ENCODE assay signal across 14 mouse cellular contexts in the genomic region with DNA sequence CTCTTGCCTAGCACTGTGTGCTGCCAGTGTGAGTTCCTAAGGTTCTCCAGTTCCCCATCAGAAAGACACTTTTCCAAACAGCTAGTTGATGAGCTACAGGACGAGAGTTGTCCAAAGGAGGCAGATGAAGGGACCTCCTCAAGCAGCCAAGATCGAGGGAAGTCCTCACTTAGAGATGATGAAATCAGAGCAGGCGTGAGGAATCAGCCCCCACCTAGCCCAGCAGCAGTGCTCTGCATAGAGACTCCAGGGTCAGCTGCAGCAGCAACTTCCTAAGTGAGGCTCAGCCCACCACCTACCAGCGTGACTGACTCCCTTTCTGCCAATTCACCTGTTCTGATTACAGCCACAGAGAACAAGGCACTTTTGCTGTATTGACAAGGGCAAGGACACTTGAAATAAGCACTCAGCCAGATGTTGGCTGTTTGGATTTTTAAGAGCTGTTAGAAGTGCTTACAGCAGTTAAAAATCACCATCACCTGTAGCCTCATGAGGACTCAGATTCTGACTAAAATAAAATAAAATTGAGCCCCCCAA.
DNase-seq lines count a peak whose midpoint lies in the region; ATAC-seq and TF ChIP-seq lines count a peak whose summit lies in the region.
"Had no signal": no experiment of that assay in that cellular context is flagged by ENCODE, and none has a peak within 500 bp of the region (broad histone marks: within the 10 kb centered on the region; RNA-seq: fewer than 3 reads in every experiment).

No protein-coding gene starts in this region.

- peaks cover 6% of the 10 kb centered on the region; the same call in 1 of the 2 replicates for H3K36me3 ChIP-seq in neural tube, embryonic 12.5 days
- no peaks in the 10 kb centered on the region for H3K36me3 ChIP-seq in forebrain, postnatal 0 days (ENCODE audit: insufficient read depth)
- no peaks in the 10 kb centered on the region for H3K36me3 ChIP-seq in lung, embryonic 15.5 days
- peaks cover 3% of the 10 kb centered on the region for H3K36me3 ChIP-seq in midbrain, postnatal 0 days (ENCODE audit: insufficient read depth, low read length)
- H3K36me3 ChIP-seq in liver, embryonic 12.5 days = no peaks in the 10 kb centered on the region
- H3K36me3 ChIP-seq: embryonic facial prominence, embryonic 12.5 days; limb, embryonic 15.5 days had no signal

- H3K9ac ChIP-seq in neural tube, embryonic 12.5 days = no peak overlapping the region
- H3K9ac ChIP-seq in forebrain, postnatal 0 days = peak overlapping the region; percentile 28; the same call in 1 of the 2 replicates
- no peak overlapping the region for H3K9ac ChIP-seq in lung, embryonic 15.5 days
- H3K9ac ChIP-seq in midbrain, postnatal 0 days (replicated peaks; ENCODE audit: low read length, poor library complexity, severe bottlenecking) = peak overlapping the region; percentile 48; the same call in 1 of the 2 replicates
- no peak overlapping the region for H3K9ac ChIP-seq in liver, embryonic 12.5 days
- H3K9ac ChIP-seq: embryonic facial prominence, embryonic 12.5 days; limb, embryonic 15.5 days had no signal

- peak overlapping the region; percentile 96 for H3K4me2 ChIP-seq in neural tube, embryonic 12.5 days (replicated peaks)
- peak overlapping the region; percentile 68 for H3K4me2 ChIP-seq in forebrain, postnatal 0 days (ENCODE audit: low read depth)
- H3K4me2 ChIP-seq in lung, embryonic 15.5 days = peak overlapping the region; percentile 35
- H3K4me2 ChIP-seq in midbrain, postnatal 0 days (ENCODE audit: low read depth, low read length, poor library complexity, severe bottlenecking) = peak overlapping the region; percentile 85
- H3K4me2 ChIP-seq in liver, embryonic 12.5 days = no peak overlapping the region

- no peak for ATAC-seq in neural tube, embryonic 12.5 days (ENCODE audit: low FRiP score, low read depth)
- no peak for ATAC-seq in forebrain, postnatal 0 days
- peak; percentile 47; the same call in 1 of the 2 replicates for ATAC-seq in lung, embryonic 15.5 days (ENCODE audit: borderline replicate concordance, extremely low read depth, low FRiP score, low TSS enrichment)
- 0 out of 2 replicates have a peak, but pooled peaks have one; percentile 17 for ATAC-seq in midbrain, postnatal 0 days (ENCODE audit: low FRiP score)
- ATAC-seq in liver, embryonic 12.5 days = no peak

- peaks cover 5% of the 10 kb centered on the region for H3K4me1 ChIP-seq in neural tube, embryonic 12.5 days
- peaks cover 5% of the 10 kb centered on the region; the same call in 1 of the 2 replicates for H3K4me1 ChIP-seq in forebrain, postnatal 0 days (ENCODE audit: insufficient read depth)
- H3K4me1 ChIP-seq in lung, embryonic 15.5 days = peaks cover 25% of the 10 kb centered on the region
- H3K4me1 ChIP-seq in midbrain, postnatal 0 days (ENCODE audit: insufficient read depth, low read length) = peaks cover 5% of the 10 kb centered on the region; the same call in 1 of the 2 replicates
- no peaks in the 10 kb centered on the region for H3K4me1 ChIP-seq in liver, embryonic 12.5 days

- no peak for DNase-seq in neural tube, embryonic 10.5 days (ENCODE audit: extremely low spot score, low spot score)
- peak; percentile 6 for DNase-seq in forebrain, postnatal 0 days
- peak; percentile 5 for DNase-seq in midbrain, postnatal 0 days (ENCODE audit: low spot score)
- no peak for DNase-seq in frontal cortex, postnatal 14 days (ENCODE audit: low spot score in 2 of 2)
- DNase-seq: adrenal gland, postnatal 36 days; cerebellum, adult 18-20 months; heart, adult 2 months; kidney, adult 8-10 months; thymus, adult 18-20 months had no signal

- H3K9me3 ChIP-seq in neural tube, embryonic 12.5 days = no peaks in the 10 kb centered on the region
- H3K9me3 ChIP-seq in forebrain, postnatal 0 days (ENCODE audit: low read length) = no peaks in the 10 kb centered on the region
- no peaks in the 10 kb centered on the region for H3K9me3 ChIP-seq in lung, embryonic 15.5 days
- H3K9me3 ChIP-seq in midbrain, postnatal 0 days (ENCODE audit: low read length) = no peaks in the 10 kb centered on the region
- H3K9me3 ChIP-seq in liver, embryonic 12.5 days (replicated peaks) = no peaks in the 10 kb centered on the region
- H3K9me3 ChIP-seq: embryonic facial prominence, embryonic 12.5 days; limb, embryonic 15.5 days had no signal

- H3K4me3 ChIP-seq in neural tube, embryonic 12.5 days = no peak overlapping the region
- H3K4me3 ChIP-seq in forebrain, postnatal 0 days (ENCODE audit: low read depth, low read length) = peak overlapping the region; percentile 67
- no peak overlapping the region for H3K4me3 ChIP-seq in lung, embryonic 15.5 days
- peak overlapping the region; percentile 78 for H3K4me3 ChIP-seq in midbrain, postnatal 0 days (ENCODE audit: low read depth, low read length)
- no peak overlapping the region for H3K4me3 ChIP-seq in liver, embryonic 12.5 days
- H3K4me3 ChIP-seq: heart, adult 2 months had no signal

- H3K27me3 ChIP-seq in neural tube, embryonic 12.5 days (replicated peaks) = peaks cover 17% of the 10 kb centered on the region
- H3K27me3 ChIP-seq in forebrain, postnatal 0 days (ENCODE audit: insufficient read depth, low read length) = no peaks in the 10 kb centered on the region
- peaks cover 25% of the 10 kb centered on the region for H3K27me3 ChIP-seq in lung, embryonic 15.5 days
- no peaks in the 10 kb centered on the region for H3K27me3 ChIP-seq in midbrain, postnatal 0 days (ENCODE audit: insufficient read depth, low read length)
- peaks cover 54% of the 10 kb centered on the region for H3K27me3 ChIP-seq in liver, embryonic 12.5 days (replicated peaks)

- TF ChIP-seq CTCF in forebrain, postnatal 0 days (IDR thresholded peaks at IDR 0.05; ENCODE audit: low read depth) = no peak
- no peak for TF ChIP-seq CTCF in midbrain, postnatal 0 days (IDR thresholded peaks at IDR 0.05)

- H3K27ac ChIP-seq in neural tube, embryonic 12.5 days = no peak overlapping the region
- H3K27ac ChIP-seq in forebrain, postnatal 0 days (ENCODE audit: low read depth, low read length) = no peak overlapping the region
- no peak overlapping the region for H3K27ac ChIP-seq in lung, embryonic 15.5 days
- no peak overlapping the region for H3K27ac ChIP-seq in midbrain, postnatal 0 days (ENCODE audit: low read depth, low read length)
- no peak overlapping the region for H3K27ac ChIP-seq in liver, embryonic 12.5 days
- H3K27ac ChIP-seq: embryonic facial prominence, embryonic 12.5 days; heart, adult 2 months; limb, embryonic 15.5 days had no signal

- 47% methylated on average over 4 of the region's 4 CpGs for WGBS in neural tube, embryonic 12.5 days
- 43% methylated on average over 4 of the region's 4 CpGs for WGBS in forebrain, postnatal 0 days
- WGBS in lung, embryonic 15.5 days = 17% methylated on average over 4 of the region's 4 CpGs
- WGBS in midbrain, postnatal 0 days = 41% methylated on average over 4 of the region's 4 CpGs
- 23% methylated on average over 4 of the region's 4 CpGs for WGBS in liver, embryonic 12.5 days (ENCODE audit: insufficient replicate concordance)

Comparison
In these comparisons a context has a peak if more than half of its experiments do, and no peak if none do; other contexts are left out.
1. ATAC-seq: peak in lung, embryonic 15.5 days (single experiment) and midbrain, postnatal 0 days (single experiment); none in neural tube, embryonic 12.5 days (single experiment), forebrain, postnatal 0 days (single experiment) and liver, embryonic 12.5 days (single experiment).
2. H3K4me3 ChIP-seq: peak in forebrain, postnatal 0 days (single experiment) and midbrain, postnatal 0 days (single experiment); none in neural tube, embryonic 12.5 days (single experiment), lung, embryonic 15.5 days (single experiment) and liver, embryonic 12.5 days (single experiment).
3. H3K9ac ChIP-seq: peak in forebrain, postnatal 0 days (single experiment) and midbrain, postnatal 0 days (single experiment); none in neural tube, embryonic 12.5 days (single experiment), lung, embryonic 15.5 days (single experiment) and liver, embryonic 12.5 days (single experiment).
4. DNase-seq: peak in forebrain, postnatal 0 days (single experiment) and midbrain, postnatal 0 days (single experiment); none in neural tube, embryonic 10.5 days (single experiment) and frontal cortex, postnatal 14 days (0 of 2).